Comparison of ENCODE assay signal across 15 mouse cellular contexts in genomic region chr9:96730311-96730625, GRCm38 (mm10). TPM values are rescaled to one million over a fixed set of nuclear protein-coding genes. Genes with fewer than 3 reads are reported as not detected.
DNase-seq lines count a peak whose midpoint lies in the region; ATAC-seq and TF ChIP-seq lines count a peak whose summit lies in the region.
"Had no signal": no experiment of that assay in that cellular context is flagged by ENCODE, and none has a peak within 500 bp of the region (broad histone marks: within the 10 kb centered on the region; RNA-seq: fewer than 3 reads in every experiment).

No protein-coding gene starts in this region.

- H3K4me3 ChIP-seq in heart, embryonic 10.5 days = no peak overlapping the region
- no peak overlapping the region for H3K4me3 ChIP-seq in heart, embryonic 11.5 days (ENCODE audit: low read depth, low read length)
- H3K4me3 ChIP-seq in lung, postnatal 0 days (ENCODE audit: low read depth, low read length) = no peak overlapping the region
- H3K4me3 ChIP-seq in hindbrain, embryonic 16.5 days (ENCODE audit: low read length) = peak overlapping the region; percentile 44
- H3K4me3 ChIP-seq in neural tube, embryonic 15.5 days (replicated peaks) = peak overlapping the region; percentile 48
- H3K4me3 ChIP-seq: intestine, embryonic 15.5 days; limb, embryonic 10.5 days had no signal

- ATAC-seq in heart, embryonic 11.5 days (replicated peaks; ENCODE audit: insufficient number of reproducible peaks, low FRiP score, low TSS enrichment) = no peak
- no peak for ATAC-seq in lung, postnatal 0 days
- ATAC-seq in hindbrain, embryonic 16.5 days = no peak
- ATAC-seq in neural tube, embryonic 15.5 days (ENCODE audit: low FRiP score) = no peak
- ATAC-seq: intestine, embryonic 15.5 days; Patski had no signal

- no peaks in the 10 kb centered on the region for H3K9me3 ChIP-seq in heart, embryonic 10.5 days
- no peaks in the 10 kb centered on the region for H3K9me3 ChIP-seq in heart, embryonic 11.5 days (replicated peaks; ENCODE audit: control insufficient read depth, low read length)
- no peaks in the 10 kb centered on the region for H3K9me3 ChIP-seq in lung, postnatal 0 days (ENCODE audit: low read length)
- H3K9me3 ChIP-seq in hindbrain, embryonic 16.5 days (ENCODE audit: control insufficient read depth, low read length) = no peaks in the 10 kb centered on the region
- H3K9me3 ChIP-seq in neural tube, embryonic 15.5 days (replicated peaks) = no peaks in the 10 kb centered on the region
- H3K9me3 ChIP-seq: intestine, embryonic 15.5 days; limb, embryonic 10.5 days had no signal

- H3K27ac ChIP-seq in heart, embryonic 10.5 days = peak overlapping the region; percentile 23; the same call in 1 of the 2 replicates
- H3K27ac ChIP-seq in heart, embryonic 11.5 days (ENCODE audit: low read depth, low read length) = no peak overlapping the region
- H3K27ac ChIP-seq in lung, postnatal 0 days (ENCODE audit: low read length) = 0 out of 2 replicates have a peak overlapping the region, but pooled peaks have one; percentile 1
- peak overlapping the region; percentile 87 for H3K27ac ChIP-seq in hindbrain, embryonic 16.5 days (ENCODE audit: low read depth, low read length)
- H3K27ac ChIP-seq in neural tube, embryonic 15.5 days (replicated peaks) = peak overlapping the region; percentile 97
- H3K27ac ChIP-seq: intestine, embryonic 15.5 days; limb, embryonic 10.5 days had no signal

- no peak for TF ChIP-seq EP300 in lung, postnatal 0 days (IDR thresholded peaks at IDR 0.05)

- no peak for TF ChIP-seq CTCF in lung, postnatal 0 days (IDR thresholded peaks at IDR 0.05)

- no peak overlapping the region for H3K9ac ChIP-seq in heart, embryonic 11.5 days (ENCODE audit: low read depth, low read length)
- H3K9ac ChIP-seq in lung, postnatal 0 days (replicated peaks; ENCODE audit: low read depth) = no peak overlapping the region
- peak overlapping the region; percentile 64 for H3K9ac ChIP-seq in hindbrain, embryonic 16.5 days (ENCODE audit: low read depth, low read length)
- peak overlapping the region; percentile 45 for H3K9ac ChIP-seq in neural tube, embryonic 15.5 days (replicated peaks)
- H3K9ac ChIP-seq: intestine, embryonic 15.5 days had no signal

- no peak for DNase-seq in heart, embryonic 10.5 days (ENCODE audit: low spot score)
- DNase-seq in lung, postnatal 0 days (ENCODE audit: low spot score) = no peak
- no peak for DNase-seq in lung, postnatal 36 days
- DNase-seq in adrenal gland, postnatal 36 days = no peak
- no peak for DNase-seq in right cerebral cortex, postnatal 4 days
- DNase-seq: adrenal gland, postnatal 14 days; cerebellum, adult 11 months; heart, adult 18-20 months; spleen, adult 18-20 months had no signal

- no peak overlapping the region for H3K4me2 ChIP-seq in heart, embryonic 11.5 days
- H3K4me2 ChIP-seq in lung, postnatal 0 days (replicated peaks; ENCODE audit: low read depth, low read length) = no peak overlapping the region
- peak overlapping the region; percentile 66 for H3K4me2 ChIP-seq in hindbrain, embryonic 16.5 days (ENCODE audit: low read length)
- peak overlapping the region; percentile 60 for H3K4me2 ChIP-seq in neural tube, embryonic 15.5 days
- H3K4me2 ChIP-seq: intestine, embryonic 15.5 days had no signal

- 68% methylated on average over 2 of the region's 2 CpGs for WGBS in heart, embryonic 10.5 days
- 69% methylated on average over 2 of the region's 2 CpGs for WGBS in heart, embryonic 11.5 days (ENCODE audit: insufficient replicate concordance)
- 66% methylated on average over 2 of the region's 2 CpGs for WGBS in lung, postnatal 0 days
- 53% methylated on average over 2 of the region's 2 CpGs for WGBS in hindbrain, embryonic 16.5 days
- WGBS in neural tube, embryonic 15.5 days = 68% methylated on average over 2 of the region's 2 CpGs

- H3K36me3 ChIP-seq in heart, embryonic 10.5 days = no peaks in the 10 kb centered on the region
- H3K36me3 ChIP-seq in heart, embryonic 11.5 days (ENCODE audit: control insufficient read depth, insufficient read depth, low read length) = no peaks in the 10 kb centered on the region
- no peaks in the 10 kb centered on the region for H3K36me3 ChIP-seq in lung, postnatal 0 days (ENCODE audit: insufficient read depth, low read length)
- H3K36me3 ChIP-seq in hindbrain, embryonic 16.5 days (ENCODE audit: control insufficient read depth, insufficient read depth, low read length) = no peaks in the 10 kb centered on the region
- H3K36me3 ChIP-seq in neural tube, embryonic 15.5 days = no peaks in the 10 kb centered on the region
- H3K36me3 ChIP-seq: intestine, embryonic 15.5 days; limb, embryonic 10.5 days had no signal

- peaks cover 52% of the 10 kb centered on the region for H3K4me1 ChIP-seq in heart, embryonic 10.5 days
- H3K4me1 ChIP-seq in heart, embryonic 11.5 days (ENCODE audit: control insufficient read depth, insufficient read depth, low read length) = peaks cover 52% of the 10 kb centered on the region
- peaks cover 18% of the 10 kb centered on the region for H3K4me1 ChIP-seq in lung, postnatal 0 days (ENCODE audit: insufficient read depth, low read depth, low read length)
- peaks cover 38% of the 10 kb centered on the region for H3K4me1 ChIP-seq in hindbrain, embryonic 16.5 days (ENCODE audit: control insufficient read depth, insufficient read depth, low read depth, low read length)
- H3K4me1 ChIP-seq in neural tube, embryonic 15.5 days = peaks cover 44% of the 10 kb centered on the region

- H3K27me3 ChIP-seq in heart, embryonic 10.5 days (ENCODE audit: insufficient read depth, poor library complexity, severe bottlenecking) = no peaks in the 10 kb centered on the region
- H3K27me3 ChIP-seq in heart, embryonic 11.5 days (ENCODE audit: control insufficient read depth, insufficient read depth, low read length) = no peaks in the 10 kb centered on the region
- H3K27me3 ChIP-seq in lung, postnatal 0 days (replicated peaks; ENCODE audit: insufficient read depth, low read length) = no peaks in the 10 kb centered on the region
- no peaks in the 10 kb centered on the region for H3K27me3 ChIP-seq in hindbrain, embryonic 16.5 days (replicated peaks; ENCODE audit: control insufficient read depth, insufficient read depth, low read length)
- H3K27me3 ChIP-seq in neural tube, embryonic 15.5 days (replicated peaks) = no peaks in the 10 kb centered on the region
- H3K27me3 ChIP-seq: intestine, embryonic 15.5 days; Patski had no signal

RNA-seq across cellular contexts. Expression of gene Zbtb38, which starts 22.4 kb away (rescaled TPM):
- polyA plus RNA-seq in heart, embryonic 10.5 days (2016; fragmentation: Nextera tagmentation; extraction: Ambion mirVana) = 13.4 and 24.5 TPM in 2 replicates
- polyA plus RNA-seq in heart, embryonic 11.5 days (2014; fragmentation: Nextera tagmentation; extraction: Ambion mirVana) = 22.7 and 24.7 TPM in 2 replicates
- 31.8 and 32.5 TPM in 2 replicates for polyA plus RNA-seq in lung, postnatal 0 days (2015; fragmentation: Nextera tagmentation; extraction: Ambion mirVana)
- 42.5 and 43.8 TPM in 2 replicates for polyA plus RNA-seq in hindbrain, embryonic 16.5 days (2015; fragmentation: Nextera tagmentation; extraction: Ambion mirVana)
- 48.0 and 52.3 TPM in 2 replicates for polyA plus RNA-seq in neural tube, embryonic 15.5 days (2015; fragmentation: Nextera tagmentation; extraction: Ambion mirVana)
- total RNA-seq in adrenal gland, postnatal 36 days (2021) = 10 to 100 TPM; 56.1 to 75.8 TPM

Comparison
In these comparisons a context has a peak if more than half of its experiments do, and no peak if none do; other contexts are left out.
1. H3K4me3 ChIP-seq: peak in hindbrain, embryonic 16.5 days (single experiment) and neural tube, embryonic 15.5 days (single experiment); none in heart, embryonic 10.5 days (single experiment), heart, embryonic 11.5 days (single experiment) and lung, postnatal 0 days (single experiment).
2. H3K4me2 ChIP-seq: peak in hindbrain, embryonic 16.5 days (single experiment) and neural tube, embryonic 15.5 days (single experiment); none in heart, embryonic 11.5 days (single experiment) and lung, postnatal 0 days (single experiment).
3. H3K9ac ChIP-seq: peak in hindbrain, embryonic 16.5 days (single experiment) and neural tube, embryonic 15.5 days (single experiment); none in heart, embryonic 11.5 days (single experiment) and lung, postnatal 0 days (single experiment).